Mouse (Mus musculus) fat pad, adult 2 months (tissue): ENCODE results near the gene A930017K11Rik.

Experiments
- DNase-seq: peaks from one replicate; pipeline ENCODE4 v3.0.0-alpha.2; 2011; ENCODE audit warnings: low read depth, low spot score; ENCODE audit errors: extremely low read depth

A930017K11Rik gene

DNA sequence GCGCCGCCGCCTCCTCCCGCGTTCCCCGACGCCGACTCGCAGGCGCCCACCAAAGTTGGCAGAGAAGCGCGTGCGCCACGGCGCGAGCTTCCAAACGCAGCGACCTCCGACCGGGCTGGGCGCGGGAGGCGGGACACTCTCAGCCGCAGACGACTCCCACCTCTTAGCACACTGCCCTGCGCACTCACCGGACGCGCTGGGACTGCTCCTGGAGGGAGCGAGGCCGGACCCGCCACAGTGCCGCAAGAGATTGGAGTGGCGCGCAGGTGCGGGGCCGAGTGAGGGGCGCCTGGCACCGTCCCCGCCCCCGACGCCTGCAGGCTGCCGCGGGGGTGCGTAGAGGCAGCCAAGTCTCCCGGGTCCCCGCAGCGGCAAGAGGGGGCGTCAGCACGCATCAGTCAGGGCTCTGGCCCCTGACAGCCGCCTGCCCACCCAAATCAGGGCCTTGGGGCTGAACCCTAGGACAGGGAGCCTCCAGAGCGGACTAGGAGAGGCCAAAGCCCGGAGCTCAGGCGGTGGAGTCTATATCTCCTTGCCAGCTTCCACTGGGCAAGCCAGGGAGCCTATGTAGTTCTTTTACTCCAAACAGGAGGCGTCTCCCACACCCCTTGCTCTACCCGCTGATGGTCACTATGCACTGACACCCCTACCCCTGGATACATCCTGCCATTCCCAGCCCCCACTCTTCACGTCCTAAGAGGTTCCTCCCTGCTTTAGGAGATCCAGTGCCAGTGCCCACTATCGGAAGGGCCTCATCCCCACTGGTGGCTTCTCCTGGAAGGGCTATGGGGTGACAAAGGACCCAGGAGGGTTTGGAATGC, at the start of gene A930017K11Rik:
TSS of gene A930017K11Rik (minus strand) at position 763 of the 821 bp plus-strand sequence.
- no peak for DNase-seq

- DNase-seq, result no peak
Observed at GRCm38 (mm10) chr17:25998425-25998824, 46.1 kb upstream of the A930017K11Rik start.

DNA sequence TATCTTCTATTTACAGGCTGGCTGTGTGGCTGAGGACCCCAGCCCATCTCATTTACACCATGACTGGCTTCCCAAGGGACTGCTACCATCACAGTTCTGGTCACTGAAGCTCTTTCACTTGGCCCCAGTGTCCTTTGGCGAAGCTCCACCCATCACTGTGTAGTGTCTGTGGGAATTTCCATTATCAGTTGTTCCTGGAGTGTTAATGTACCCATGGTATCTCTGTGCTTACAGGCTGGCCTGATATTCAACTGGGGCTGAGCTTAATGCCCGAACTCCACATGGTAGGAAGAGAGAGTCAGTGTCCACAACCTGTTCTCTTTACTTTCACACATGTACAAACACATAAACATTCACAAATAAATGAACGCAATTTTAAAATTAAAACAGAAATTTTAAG, 41.1 kb upstream of the A930017K11Rik start:
- DNase-seq, result no peak

DNA sequence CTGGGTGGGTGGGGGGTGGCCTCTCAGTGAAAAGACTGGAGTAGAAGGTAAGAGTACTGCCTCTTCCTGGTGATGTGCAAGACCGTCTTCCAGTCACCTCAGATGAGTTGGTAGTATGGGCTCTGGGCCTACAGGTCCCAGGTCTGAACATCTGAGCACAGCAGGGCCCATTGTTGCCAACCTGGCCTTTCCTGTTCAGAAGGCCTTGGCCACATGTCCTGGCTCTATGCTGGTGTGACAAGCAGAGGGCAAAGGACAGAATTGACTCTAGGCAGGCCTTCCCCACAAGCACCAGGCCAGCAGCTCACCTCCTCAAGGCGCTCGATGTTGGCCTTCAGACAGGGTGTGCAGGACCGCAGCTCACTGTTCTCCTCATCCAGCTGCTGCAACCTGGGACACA, 39.9 kb upstream of the A930017K11Rik start:
- DNase-seq, result no peak

DNA sequence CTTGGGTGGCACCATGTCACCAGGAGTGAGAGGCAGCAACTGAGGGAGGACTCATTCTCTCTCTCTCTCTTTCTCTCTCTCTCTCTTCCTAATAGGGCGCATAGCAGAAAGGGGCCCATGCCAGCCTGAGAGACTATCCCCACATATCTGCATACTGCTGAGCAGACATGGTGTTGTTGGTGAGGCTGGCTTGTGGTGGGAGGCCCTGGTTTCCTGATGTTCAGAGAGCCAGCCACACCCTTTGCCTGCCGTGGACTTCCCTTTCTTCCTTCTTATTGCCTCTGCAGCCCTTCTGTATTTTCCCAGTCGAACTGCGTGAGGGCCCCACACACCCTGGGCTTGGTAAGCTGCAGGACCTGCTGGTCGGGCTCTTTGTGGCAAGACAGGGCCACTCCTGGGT, 38.0 kb upstream of the A930017K11Rik start:
- no peak for DNase-seq

DNA sequence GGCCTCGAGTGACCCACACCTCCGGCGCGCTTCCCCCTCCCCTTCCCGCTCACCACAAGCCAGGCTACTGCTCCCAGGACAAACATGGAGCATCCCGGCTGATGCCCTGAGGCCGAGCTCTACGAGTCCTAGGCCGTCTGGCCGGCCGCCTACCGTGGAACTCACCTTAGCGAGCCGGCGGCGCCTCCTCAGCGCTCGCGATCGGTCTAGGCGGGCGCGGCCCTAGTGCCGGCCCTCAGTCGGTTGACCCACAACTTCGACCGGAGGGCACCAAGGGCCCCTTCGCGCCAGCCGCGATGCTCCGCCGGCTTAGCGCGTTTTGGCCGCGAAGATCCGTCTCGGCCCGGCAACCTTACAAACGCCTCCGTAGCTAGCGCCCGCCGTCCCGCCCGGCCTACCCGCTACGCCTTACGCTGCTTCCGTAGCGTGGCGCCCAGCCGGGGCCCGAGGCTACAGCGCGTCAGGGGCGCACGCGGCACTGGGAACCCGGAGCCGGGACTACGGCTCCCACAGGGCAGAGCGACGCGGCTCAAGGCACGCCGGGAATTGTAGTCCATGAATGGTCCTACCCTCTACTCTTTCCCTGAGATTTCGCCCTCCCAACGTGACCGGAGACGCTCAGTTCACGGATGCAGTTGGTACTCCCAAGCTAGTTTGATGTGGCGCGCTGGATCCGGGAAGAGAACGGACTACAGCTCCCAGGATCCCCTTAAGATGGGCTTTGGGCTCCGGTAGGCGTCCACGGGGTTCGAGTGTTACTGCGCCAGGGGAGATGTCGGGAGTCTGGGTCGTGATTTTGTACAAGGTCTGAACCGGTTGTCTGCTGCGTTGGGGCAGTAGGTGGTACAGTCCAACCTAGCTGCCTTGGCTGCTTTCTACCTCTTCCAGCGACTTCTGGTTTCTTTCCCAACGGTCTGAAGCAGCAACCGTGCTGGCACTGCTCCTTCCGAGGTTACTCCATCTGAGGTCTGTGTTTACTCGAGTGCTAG, 33.2 kb upstream of the A930017K11Rik start, which contains the start of gene Capn15:
TSS of gene Capn15 (minus strand) at position 491 of the 989 bp plus-strand sequence.
- peak; percentile 46 for DNase-seq

DNA sequence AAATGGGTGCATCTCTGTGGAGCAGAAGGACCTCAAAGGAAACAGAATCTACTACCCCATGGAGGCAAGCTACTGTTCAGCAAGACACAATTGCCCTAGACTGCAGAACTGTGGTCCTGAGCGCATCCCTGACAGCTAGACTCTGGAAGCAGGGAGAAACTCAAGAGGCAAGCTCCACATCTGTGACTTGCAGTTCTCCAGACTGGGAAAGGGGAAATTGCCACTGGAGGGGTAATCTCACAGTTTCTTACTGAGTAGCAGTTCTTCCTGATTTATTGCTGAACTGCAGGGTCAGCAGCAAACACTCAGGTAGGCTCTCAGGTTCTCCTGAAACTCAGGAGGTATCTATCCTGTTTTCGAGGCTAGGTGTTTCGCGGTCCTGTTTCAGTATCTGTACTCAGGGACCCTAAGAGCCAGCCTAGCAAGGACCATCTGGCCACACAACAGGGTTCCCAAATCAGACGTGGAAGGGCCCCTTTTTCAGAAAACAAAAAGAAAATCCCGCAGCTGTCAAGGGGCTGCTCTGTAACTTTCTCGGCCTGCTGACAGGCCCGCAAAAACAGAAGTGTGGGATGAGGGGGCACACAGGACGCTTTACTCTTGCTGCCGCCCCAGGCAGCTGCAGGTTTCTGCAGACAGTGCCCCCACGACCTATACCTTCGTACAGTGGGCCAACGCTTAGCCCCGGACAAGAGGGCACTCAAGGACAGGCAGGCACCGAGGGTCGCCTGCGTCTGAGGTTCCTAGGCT, 32.4 kb upstream of the A930017K11Rik start:
- DNase-seq, result no peak

DNA sequence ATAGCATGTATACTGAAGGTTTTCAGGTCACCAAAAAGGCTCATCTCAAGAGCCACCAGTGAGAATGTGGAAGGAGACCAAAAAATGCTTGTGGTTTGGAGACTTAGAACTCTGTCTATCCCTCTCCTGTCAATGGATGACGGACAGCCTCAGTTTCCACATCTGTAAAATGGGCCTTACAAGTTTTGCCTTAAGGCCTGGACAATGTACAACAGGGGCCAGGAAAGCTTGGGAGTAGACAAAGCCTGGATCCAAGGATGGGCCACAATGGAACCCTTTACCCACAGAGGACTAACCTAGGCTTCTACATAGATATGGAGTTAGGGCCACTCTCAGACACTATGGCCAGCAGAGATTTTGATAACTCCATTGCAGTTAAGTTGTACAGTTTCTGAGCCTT, 31.7 kb upstream of the A930017K11Rik start:
- no peak for DNase-seq

DNA sequence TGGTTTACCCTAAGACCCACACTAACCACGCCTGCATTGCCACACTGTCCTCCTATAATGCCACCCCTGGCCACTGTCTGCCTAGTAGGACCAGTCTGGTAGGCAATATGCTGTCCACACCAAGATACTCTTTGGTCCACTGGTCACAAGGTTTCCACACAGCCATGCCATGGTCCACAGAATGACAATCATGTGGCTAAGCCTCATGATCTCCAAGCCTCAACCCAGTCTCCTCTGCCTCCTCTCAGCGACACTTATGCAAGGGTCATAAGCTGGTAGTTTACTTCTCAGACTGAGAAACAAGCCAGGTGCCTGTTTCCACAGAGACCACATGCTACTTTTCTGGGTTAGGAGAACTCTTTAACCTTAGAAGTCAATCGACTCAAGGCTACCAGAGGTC, 30.5 kb upstream of the A930017K11Rik start:
- DNase-seq, result no peak

GRCm38 (mm10) chr17:25980854-25981253, 28.5 kb upstream of the A930017K11Rik start:
- DNase-seq, result no peak

- no peak for DNase-seq
Observed at GRCm38 (mm10) chr17:25979829-25980738, 27.7 kb upstream of the A930017K11Rik start.

DNA sequence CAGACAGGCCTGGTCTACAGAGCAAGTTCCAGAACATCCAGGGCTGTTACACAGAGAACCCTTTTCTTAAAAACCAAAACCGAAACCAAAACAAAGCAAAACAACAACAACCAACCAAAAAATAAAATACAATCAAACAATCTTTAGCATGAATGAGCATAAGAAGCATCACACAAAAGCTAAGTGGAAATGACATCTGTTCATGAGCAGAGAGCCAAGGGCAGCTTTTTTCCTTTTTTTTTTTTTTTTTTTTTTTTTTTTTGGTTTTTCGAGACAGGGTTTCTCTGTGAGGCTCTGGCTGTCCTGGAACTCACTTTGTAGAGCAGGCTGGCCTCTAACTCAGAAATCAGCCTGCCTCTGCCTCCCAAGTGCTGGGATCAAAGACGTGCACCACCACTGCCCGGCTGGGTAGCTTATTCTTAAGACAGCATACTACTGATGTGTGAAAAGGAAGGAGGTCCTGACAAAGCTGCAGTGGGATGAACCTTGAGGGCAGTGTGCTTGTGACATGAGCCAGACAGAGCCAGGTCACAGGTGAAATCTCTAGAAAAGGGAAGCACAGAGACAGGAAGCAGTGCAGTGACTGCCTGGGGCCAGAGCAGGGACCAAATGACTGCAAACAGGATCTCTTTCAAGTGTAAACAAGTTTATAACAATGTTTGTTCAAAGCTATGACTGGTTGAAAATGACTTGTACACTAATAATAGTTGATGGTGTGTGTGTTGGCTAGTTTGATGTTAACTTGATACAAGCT, 18.8 kb upstream of the A930017K11Rik start:
- DNase-seq, result no peak

DNA sequence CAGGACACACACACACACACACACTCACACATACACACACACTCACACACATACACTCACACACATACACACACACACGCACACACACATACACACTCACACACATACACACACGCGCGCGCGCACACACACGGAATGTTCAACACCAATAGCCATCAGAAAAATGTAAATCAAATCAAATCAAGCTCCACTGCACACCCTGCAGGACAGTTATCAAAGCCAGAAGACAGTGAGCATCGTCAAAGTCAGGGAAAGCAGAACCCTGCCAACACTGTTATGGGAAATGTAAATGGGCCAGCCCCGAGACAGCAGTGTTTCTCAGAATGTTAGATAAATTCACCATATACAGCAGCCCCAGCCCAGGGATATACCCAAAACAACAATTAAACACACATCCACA, 18.1 kb upstream of the A930017K11Rik start:
- DNase-seq, result no peak

- DNase-seq, result no peak
Observed at GRCm38 (mm10) chr17:25968176-25968575, 15.8 kb upstream of the A930017K11Rik start.

DNA sequence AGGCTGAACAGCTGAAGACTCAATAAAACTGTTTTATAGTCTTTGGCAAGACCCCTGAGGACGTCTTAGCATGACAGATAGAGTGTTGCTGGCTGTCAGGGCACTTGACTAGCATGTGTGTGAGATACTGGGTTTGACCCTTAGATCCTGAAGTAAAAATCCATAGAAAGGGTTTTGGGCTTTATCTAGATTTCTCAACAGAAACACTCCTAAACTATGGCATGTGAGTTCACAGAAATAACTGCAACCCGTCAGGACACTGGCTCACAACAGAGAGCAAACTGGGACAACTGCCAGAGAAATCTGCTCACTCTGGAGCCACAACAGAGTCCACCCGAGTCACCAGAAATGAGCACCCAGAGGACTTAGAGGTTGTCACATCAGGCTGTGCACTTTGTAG, 15.3 kb upstream of the A930017K11Rik start:
- no peak for DNase-seq

GRCm38 (mm10) chr17:25964271-25964670, 11.9 kb upstream of the A930017K11Rik start:
- no peak for DNase-seq

DNA sequence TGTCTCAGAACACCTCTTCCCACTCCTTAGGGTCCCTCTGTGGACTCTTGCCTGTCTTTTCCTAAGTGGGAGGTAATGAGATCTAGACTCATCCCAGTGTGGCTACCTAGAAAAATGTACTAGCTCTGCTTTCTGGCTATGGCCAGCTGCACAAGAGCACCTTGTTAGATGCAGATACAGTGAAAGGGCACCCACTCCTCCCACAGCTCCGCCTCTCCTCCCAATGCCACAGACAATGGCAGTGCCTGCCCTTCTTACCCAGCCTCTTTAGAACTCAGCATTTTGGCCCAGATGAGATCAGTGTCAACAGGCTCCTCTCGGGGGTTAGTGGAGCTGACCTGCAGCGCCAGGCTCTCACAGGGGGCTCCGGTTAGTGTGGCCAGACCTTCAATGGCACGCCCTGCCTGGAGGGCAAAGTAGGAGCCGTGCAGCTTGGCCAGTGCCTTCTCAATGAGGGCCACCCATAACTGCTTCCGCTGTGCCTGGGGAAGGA, 10.1 kb upstream of the A930017K11Rik start:
- no peak for DNase-seq

DNA sequence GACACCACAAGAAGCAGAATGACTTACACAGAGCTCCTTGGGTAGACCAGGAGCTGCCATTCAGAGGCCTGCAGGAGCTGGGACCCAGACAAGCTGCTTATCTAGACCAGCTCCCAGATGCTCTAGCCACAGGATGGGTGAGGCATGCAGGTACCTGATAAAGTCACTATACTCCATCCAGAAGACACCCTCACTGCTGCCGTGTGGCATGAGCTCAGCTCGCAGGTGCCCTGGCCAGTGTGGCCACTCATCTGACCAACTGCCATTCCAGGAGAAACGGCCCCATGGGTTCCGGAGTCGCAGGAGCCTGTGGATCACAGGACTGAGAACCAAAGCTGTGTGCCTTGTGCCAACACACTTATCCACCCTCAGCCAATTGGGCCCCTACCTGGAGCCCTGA, 9.2 kb upstream of the A930017K11Rik start:
- no peak for DNase-seq
